Mouse (Mus musculus) hindbrain, embryonic 16.5 days (tissue): ENCODE results near the gene Pla2g4d. TPM values are rescaled to one million over a fixed set of nuclear protein-coding genes. Genes with fewer than 3 reads are reported as not detected.
A peak's percentile ranks its signal among the peaks of the same experiment; 100 is the strongest.

ENCODE experiments used
- ATAC-seq: fragments of 200-750 bp; cut with Nextera tagmentation; 2 replicates; pipeline ENCODE4 v1.8.0; 2017; ENCODE audit warnings: moderate TSS enrichment, moderate library complexity
- H3K27ac ChIP-seq: fragments of 300-500 bp; sonication (generic); 2 replicates; pipeline ENCODE4 v1.5.1; 2014; ENCODE audit warnings: low read depth, mild to moderate bottlenecking, control low read depth, low read length, moderate library complexity
- H3K27me3 ChIP-seq: fragments of 300-500 bp; sonication (generic); replicated peaks from 2 replicates; pipeline ENCODE4 v1.6.1; 2014; ENCODE audit warnings: low read length; ENCODE audit not compliant: control insufficient read depth, insufficient read depth
- H3K36me3 ChIP-seq: fragments of 300-500 bp; sonication (generic); 2 replicates; pipeline ENCODE4 v1.6.1; 2014; ENCODE audit warnings: mild to moderate bottlenecking, low read length, moderate library complexity, mixed read lengths; ENCODE audit not compliant: control insufficient read depth, insufficient read depth
- H3K4me1 ChIP-seq: fragments of 300-500 bp; sonication (generic); 2 replicates; pipeline ENCODE4 v1.6.1; 2014; ENCODE audit warnings: low read depth, low read length; ENCODE audit not compliant: control insufficient read depth, insufficient read depth
- H3K4me2 ChIP-seq: fragments of 300-500 bp; sonication (generic); 2 replicates; pipeline ENCODE4 v1.6.1; 2014; ENCODE audit warnings: mild to moderate bottlenecking, low read length, control low read depth, moderate library complexity
- H3K4me3 ChIP-seq: fragments of 300-500 bp; sonication (generic); 2 replicates; pipeline ENCODE4 v1.5.1; 2014; ENCODE audit warnings: mild to moderate bottlenecking, low read length, control low read depth, moderate library complexity
- H3K9ac ChIP-seq: fragments of 300-500 bp; sonication (generic); 2 replicates; pipeline ENCODE4 v1.6.1; 2014; ENCODE audit warnings: low read depth, mild to moderate bottlenecking, control low read depth, low read length, moderate library complexity
- H3K9me3 ChIP-seq: fragments of 300-500 bp; sonication (generic); 2 replicates; pipeline ENCODE4 v1.6.1; 2014; ENCODE audit warnings: mild to moderate bottlenecking, low read length, moderate library complexity; ENCODE audit not compliant: control insufficient read depth
- WGBS: fragments of 180-500 bp; shearing (Covaris S2); extraction: QIAGEN DNeasy Blood & Tissue Kit; methylation state at CpG from one replicate; pipeline ENCODE4 v1.1.7; 2014; 5-methylcytosine and 5-hydroxymethylcytosine counted together
- polyA plus RNA-seq: library from polyadenylated mRNA; unstranded; fragments of >200 nt; fragmentation: Nextera tagmentation; extraction: Ambion mirVana; gene quantifications from 2 replicates; pipeline ENCODE4 v1.2.1, GENCODE M21; 2015

Gene Pla2g4d
- polyA plus RNA-seq, 1 experiment from 2014 or later: 0.09 TPM

GRCm38 (mm10) chr2:120268635-120269034 is 20.4 kb downstream of the Pla2g4d start:
- no peak overlapping the region for H3K4me3 ChIP-seq
- ATAC-seq: no peak
- 7% methylated on average over 9 of the region's 9 CpGs for WGBS
- 0 out of 2 replicates have a peak, but pooled peaks cover 2% of the 10 kb centered on the region for H3K9me3 ChIP-seq
- no peaks in the 10 kb centered on the region for H3K27me3 ChIP-seq
- H3K36me3 ChIP-seq: no peaks in the 10 kb centered on the region
- H3K4me1 ChIP-seq: no peaks in the 10 kb centered on the region
- no peak overlapping the region for H3K27ac ChIP-seq
- H3K9ac ChIP-seq: no peak overlapping the region
- H3K4me2 ChIP-seq: no peak overlapping the region

- WGBS: 73% methylated on average over 6 of the region's 6 CpGs
- Histone ChIP-seq H3K4me3 (no peak overlapping the region), H3K4me2 (no peak overlapping the region), H3K36me3 (no peaks in the 10 kb centered on the region), H3K27ac (no peak overlapping the region), H3K27me3 (no peaks in the 10 kb centered on the region), H3K9ac (no peak overlapping the region), H3K4me1 (no peaks in the 10 kb centered on the region), H3K9me3 (no peaks in the 10 kb centered on the region)
- no peak for ATAC-seq
Observed at GRCm38 (mm10) chr2:120265523-120265922, 23.5 kb downstream of the Pla2g4d start.

- Histone ChIP-seq H3K9ac (no peak overlapping the region), H3K4me2 (no peak overlapping the region), H3K9me3 (no peaks in the 10 kb centered on the region), H3K27ac (no peak overlapping the region), H3K4me3 (no peak overlapping the region), H3K4me1 (no peaks in the 10 kb centered on the region), H3K27me3 (no peaks in the 10 kb centered on the region), H3K36me3 (no peaks in the 10 kb centered on the region)
- ATAC-seq: 0 out of 2 replicates have a peak, but pooled peaks have one; percentile 20
- WGBS: 59% methylated on average over 10 of the region's 10 CpGs
Observed at GRCm38 (mm10) chr2:120264858-120265257, 24.1 kb downstream of the Pla2g4d start.

GRCm38 (mm10) chr2:120262876-120263275 is 26.1 kb downstream of the Pla2g4d start:
- Histone ChIP-seq H3K9ac (no peak overlapping the region), H3K9me3 (no peaks in the 10 kb centered on the region), H3K27me3 (no peaks in the 10 kb centered on the region), H3K4me2 (no peak overlapping the region), H3K4me3 (no peak overlapping the region), H3K27ac (no peak overlapping the region), H3K4me1 (no peaks in the 10 kb centered on the region), H3K36me3 (no peaks in the 10 kb centered on the region)
- ATAC-seq: no peak
- WGBS: 20% methylated on average over 1 of the region's 1 CpGs

GRCm38 (mm10) chr2:120261346-120261745 is 27.7 kb downstream of the Pla2g4d start:
- Histone ChIP-seq H3K27me3 (no peaks in the 10 kb centered on the region), H3K36me3 (no peaks in the 10 kb centered on the region), H3K27ac (no peak overlapping the region), H3K4me2 (no peak overlapping the region), H3K9ac (no peak overlapping the region), H3K9me3 (no peaks in the 10 kb centered on the region), H3K4me3 (no peak overlapping the region), H3K4me1 (no peaks in the 10 kb centered on the region)
- no peak for ATAC-seq
- WGBS: 82% methylated on average over 3 of the region's 3 CpGs

GRCm38 (mm10) chr2:120256259-120256658 is 32.7 kb downstream of the Pla2g4d start:
- no peaks in the 10 kb centered on the region for H3K36me3 ChIP-seq
- H3K9me3 ChIP-seq: no peaks in the 10 kb centered on the region
- ATAC-seq: no peak
- no peak overlapping the region for H3K4me2 ChIP-seq
- H3K4me1 ChIP-seq: no peaks in the 10 kb centered on the region
- H3K27ac ChIP-seq: no peak overlapping the region
- H3K9ac ChIP-seq: no peak overlapping the region
- no peaks in the 10 kb centered on the region for H3K27me3 ChIP-seq
- H3K4me3 ChIP-seq: no peak overlapping the region

GRCm38 (mm10) chr2:120252644-120253043 is 36.4 kb downstream of the Pla2g4d start:
- ATAC-seq: no peak
- Histone ChIP-seq H3K27me3 (no peaks in the 10 kb centered on the region), H3K9me3 (no peaks in the 10 kb centered on the region), H3K9ac (no peak overlapping the region), H3K4me1 (no peaks in the 10 kb centered on the region), H3K4me3 (no peak overlapping the region), H3K36me3 (no peaks in the 10 kb centered on the region), H3K27ac (no peak overlapping the region), H3K4me2 (no peak overlapping the region)
- 94% methylated on average over 6 of the region's 6 CpGs for WGBS

GRCm38 (mm10) chr2:120245421-120246016 is 43.5 kb downstream of the Pla2g4d start:
- no peaks in the 10 kb centered on the region for H3K9me3 ChIP-seq
- peaks cover 5% of the 10 kb centered on the region for H3K4me1 ChIP-seq
- peak overlapping the region; percentile 72 for H3K9ac ChIP-seq
- ATAC-seq: peak; percentile 82
- H3K36me3 ChIP-seq: no peaks in the 10 kb centered on the region
- no peaks in the 10 kb centered on the region for H3K27me3 ChIP-seq
- peak overlapping the region; percentile 88 for H3K27ac ChIP-seq
- H3K4me2 ChIP-seq: peak overlapping the region; percentile 83
- peak overlapping the region; percentile 47 for H3K4me3 ChIP-seq
- WGBS: 22% methylated on average over 9 of the region's 9 CpGs

GRCm38 (mm10) chr2:120244679-120245420 is 44.1 kb downstream of the Pla2g4d start, which contains the start of gene Pla2g4e:
Gene Pla2g4e, minus strand, starts transcription at chr2:120245335.
- Histone ChIP-seq H3K27ac (peak within 1 kb of the TSS; percentile 88), H3K4me1 (peaks cover 5% of the 10 kb centered on the region), H3K9me3 (no peaks in the 10 kb centered on the region), H3K4me2 (peak within 1 kb of the TSS; percentile 83), H3K27me3 (no peaks in the 10 kb centered on the region), H3K4me3 (peak within 1 kb of the TSS; percentile 47), H3K9ac (peak within 1 kb of the TSS; percentile 72), H3K36me3 (no peaks in the 10 kb centered on the region)
- ATAC-seq: peak; percentile 90
- 3% methylated on average over 27 of the region's 27 CpGs for WGBS
